Mouse (Mus musculus): Measurements from ENCODE around the gene Gemin6. TPM values are rescaled to one million over a fixed set of nuclear protein-coding genes. Genes with fewer than 3 reads are reported as not detected.

The Gemin6 gene
- polyA plus RNA-seq, 1 experiment, result 0.27 TPM

GRCm38 (mm10) chr17:80233844-80234243 lies 9.6 kb downstream of the Gemin6 start:
- peaks cover 18% of the 10 kb centered on the region for H3K36me3 ChIP-seq (replicated peaks; ENCODE audit: low read length)
- H3K9me3 ChIP-seq, result no peaks in the 10 kb centered on the region
- no peaks in the 10 kb centered on the region for H3K27me3 ChIP-seq (replicated peaks)
- TF ChIP-seq GATA1 (IDR thresholded peaks at IDR 0.05; ENCODE audit: borderline replicate concordance, low read length), result no peak
- TF ChIP-seq FLI1 (IDR thresholded peaks at IDR 0.05; ENCODE audit: low read length), result no peak
- H3K4me3 ChIP-seq (replicated peaks), result no peak overlapping the region
- no peaks in the 10 kb centered on the region; the same call in 1 of the 2 replicates for H3K4me1 ChIP-seq

GRCm38 (mm10) chr17:80234376-80234775 lies 10.1 kb downstream of the Gemin6 start:
- no peaks in the 10 kb centered on the region for H3K9me3 ChIP-seq
- no peaks in the 10 kb centered on the region for H3K27me3 ChIP-seq (replicated peaks)
- TF ChIP-seq FLI1 (IDR thresholded peaks at IDR 0.05; ENCODE audit: low read length) (no peak), GATA1 (IDR thresholded peaks at IDR 0.05; ENCODE audit: borderline replicate concordance, low read length) (no peak)
- no peak overlapping the region for H3K4me3 ChIP-seq (replicated peaks)
- peaks cover 18% of the 10 kb centered on the region for H3K36me3 ChIP-seq (replicated peaks; ENCODE audit: low read length)
- H3K4me1 ChIP-seq, result no peaks in the 10 kb centered on the region; the same call in 1 of the 2 replicates

GRCm38 (mm10) chr17:80235477-80235876 lies 11.2 kb downstream of the Gemin6 start:
- Histone ChIP-seq H3K9me3 (no peaks in the 10 kb centered on the region), H3K4me1 (no peaks in the 10 kb centered on the region), H3K36me3 (replicated peaks; ENCODE audit: low read length) (peaks cover 26% of the 10 kb centered on the region), H3K4me3 (replicated peaks) (no peak overlapping the region), H3K27me3 (replicated peaks) (no peaks in the 10 kb centered on the region)
- TF ChIP-seq FLI1 (IDR thresholded peaks at IDR 0.05; ENCODE audit: low read length) (no peak), GATA1 (IDR thresholded peaks at IDR 0.05; ENCODE audit: borderline replicate concordance, low read length) (no peak)

GRCm38 (mm10) chr17:80236805-80237204 lies 12.6 kb downstream of the Gemin6 start:
- TF ChIP-seq FLI1 (IDR thresholded peaks at IDR 0.05; ENCODE audit: low read length), result no peak
- no peak for TF ChIP-seq GATA1 (IDR thresholded peaks at IDR 0.05; ENCODE audit: borderline replicate concordance, low read length)
- H3K36me3 ChIP-seq (replicated peaks; ENCODE audit: low read length), result peaks cover 35% of the 10 kb centered on the region
- H3K4me1 ChIP-seq, result no peaks in the 10 kb centered on the region
- no peak overlapping the region for H3K4me3 ChIP-seq (replicated peaks)
- no peaks in the 10 kb centered on the region for H3K27me3 ChIP-seq (replicated peaks)
- no peaks in the 10 kb centered on the region for H3K9me3 ChIP-seq

GRCm38 (mm10) chr17:80237475-80237874 lies 13.2 kb downstream of the Gemin6 start:
- H3K4me3 ChIP-seq (replicated peaks), result no peak overlapping the region
- TF ChIP-seq GATA1 (IDR thresholded peaks at IDR 0.05; ENCODE audit: borderline replicate concordance, low read length), result no peak
- TF ChIP-seq FLI1 (IDR thresholded peaks at IDR 0.05; ENCODE audit: low read length), result no peak
- no peaks in the 10 kb centered on the region for H3K9me3 ChIP-seq
- H3K36me3 ChIP-seq (replicated peaks; ENCODE audit: low read length), result peaks cover 42% of the 10 kb centered on the region
- no peaks in the 10 kb centered on the region for H3K4me1 ChIP-seq
- H3K27me3 ChIP-seq (replicated peaks), result no peaks in the 10 kb centered on the region

GRCm38 (mm10) chr17:80241594-80241993 lies 17.4 kb downstream of the Gemin6 start:
- H3K4me3 ChIP-seq (replicated peaks), result no peak overlapping the region
- H3K4me1 ChIP-seq, result no peaks in the 10 kb centered on the region
- H3K27me3 ChIP-seq (replicated peaks), result no peaks in the 10 kb centered on the region
- TF ChIP-seq GATA1 (IDR thresholded peaks at IDR 0.05; ENCODE audit: borderline replicate concordance, low read length) (no peak), FLI1 (IDR thresholded peaks at IDR 0.05; ENCODE audit: low read length) (no peak)
- H3K9me3 ChIP-seq, result no peaks in the 10 kb centered on the region
- H3K36me3 ChIP-seq (replicated peaks; ENCODE audit: low read length), result peaks cover 83% of the 10 kb centered on the region

GRCm38 (mm10) chr17:80243116-80243515 lies 18.9 kb downstream of the Gemin6 start:
- Histone ChIP-seq H3K4me1 (no peaks in the 10 kb centered on the region), H3K9me3 (no peaks in the 10 kb centered on the region), H3K36me3 (replicated peaks; ENCODE audit: low read length) (peaks cover 93% of the 10 kb centered on the region), H3K4me3 (replicated peaks) (no peak overlapping the region), H3K27me3 (replicated peaks) (no peaks in the 10 kb centered on the region)
- TF ChIP-seq FLI1 (IDR thresholded peaks at IDR 0.05; ENCODE audit: low read length) (no peak), GATA1 (IDR thresholded peaks at IDR 0.05; ENCODE audit: borderline replicate concordance, low read length) (no peak)

GRCm38 (mm10) chr17:80252757-80253525 lies 28.7 kb downstream of the Gemin6 start:
- Histone ChIP-seq H3K4me1 (peaks cover 11% of the 10 kb centered on the region), H3K4me3 (replicated peaks) (no peak overlapping the region), H3K27me3 (replicated peaks) (no peaks in the 10 kb centered on the region), H3K36me3 (replicated peaks; ENCODE audit: low read length) (peaks cover 98% of the 10 kb centered on the region), H3K9me3 (peaks cover 17% of the 10 kb centered on the region)
- no peak for TF ChIP-seq FLI1 (IDR thresholded peaks at IDR 0.05; ENCODE audit: low read length)
- TF ChIP-seq GATA1 (IDR thresholded peaks at IDR 0.05; ENCODE audit: borderline replicate concordance, low read length), result no peak

- Histone ChIP-seq H3K4me1 (peaks cover 11% of the 10 kb centered on the region), H3K27me3 (replicated peaks) (no peaks in the 10 kb centered on the region), H3K36me3 (replicated peaks; ENCODE audit: low read length) (peaks cover 100% of the 10 kb centered on the region), H3K9me3 (peaks cover 17% of the 10 kb centered on the region), H3K4me3 (replicated peaks) (no peak overlapping the region)
- TF ChIP-seq GATA1 (IDR thresholded peaks at IDR 0.05; ENCODE audit: borderline replicate concordance, low read length), result no peak
- no peak for TF ChIP-seq FLI1 (IDR thresholded peaks at IDR 0.05; ENCODE audit: low read length)
These were observed 30.2 kb downstream of the Gemin6 start for GRCm38 (mm10) chr17:80254421-80254820.

GRCm38 (mm10) chr17:80255208-80255607 lies 31.0 kb downstream of the Gemin6 start:
- Histone ChIP-seq H3K36me3 (replicated peaks; ENCODE audit: low read length) (peaks cover 100% of the 10 kb centered on the region), H3K27me3 (replicated peaks) (no peaks in the 10 kb centered on the region), H3K4me3 (replicated peaks) (no peak overlapping the region), H3K9me3 (peaks cover 17% of the 10 kb centered on the region), H3K4me1 (peaks cover 13% of the 10 kb centered on the region)
- TF ChIP-seq GATA1 (IDR thresholded peaks at IDR 0.05; ENCODE audit: borderline replicate concordance, low read length), result no peak
- no peak for TF ChIP-seq FLI1 (IDR thresholded peaks at IDR 0.05; ENCODE audit: low read length)
